Mouse (Mus musculus) embryonic facial prominence, embryonic 12.5 days (tissue): ENCODE results near the gene Tpst2. TPM values are rescaled to one million over a fixed set of nuclear protein-coding genes. Genes with fewer than 3 reads are reported as not detected.

ENCODE experiments used
- ATAC-seq: fragments of 200-750 bp; cut with Nextera tagmentation; 2 replicates; pipeline ENCODE4 v1.8.0; 2017; ENCODE audit not compliant: insufficient number of reproducible peaks, insufficient read depth, low FRiP score, low TSS enrichment
- H3K27ac ChIP-seq: fragments of 300-500 bp; sonication (generic); 2 replicates; pipeline ENCODE4 v1.5.1; 2016; ENCODE audit warnings: mild to moderate bottlenecking
- H3K27me3 ChIP-seq: fragments of 300-500 bp; sonication (generic); 2 replicates; pipeline ENCODE4 v1.6.1; 2016; ENCODE audit warnings: mild to moderate bottlenecking, moderate library complexity
- H3K36me3 ChIP-seq: fragments of 300-500 bp; sonication (generic); 2 replicates; pipeline ENCODE4 v1.6.1; 2016; ENCODE audit warnings: mild to moderate bottlenecking
- H3K4me1 ChIP-seq: fragments of 300-500 bp; sonication (generic); 2 replicates; pipeline ENCODE4 v1.6.1; 2016
- H3K4me2 ChIP-seq: fragments of 300-500 bp; sonication (generic); replicated peaks from 2 replicates; pipeline ENCODE4 v1.6.1; 2016; ENCODE audit warnings: mild to moderate bottlenecking, moderate library complexity
- H3K4me3 ChIP-seq: fragments of 300-500 bp; sonication (generic); 2 replicates; pipeline ENCODE4 v1.5.1; 2016; ENCODE audit warnings: mild to moderate bottlenecking
- H3K9ac ChIP-seq: fragments of 300-500 bp; sonication (generic); 2 replicates; pipeline ENCODE4 v1.6.1; 2016; ENCODE audit warnings: mild to moderate bottlenecking, moderate library complexity
- H3K9me3 ChIP-seq: fragments of 300-500 bp; sonication (generic); 2 replicates; pipeline ENCODE4 v1.6.1; 2016; ENCODE audit warnings: mild to moderate bottlenecking, moderate library complexity
- WGBS: fragments of 180-500 bp; shearing (Covaris S2); methylation state at CpG from one replicate; pipeline ENCODE4 v1.1.7; 2016; 5-methylcytosine and 5-hydroxymethylcytosine counted together
- polyA plus RNA-seq: library from polyadenylated mRNA; unstranded; fragments of >200 nt; fragmentation: Nextera tagmentation; extraction: Ambion mirVana; gene quantifications from 2 replicates; pipeline ENCODE4 v1.2.1, GENCODE M21; 2016

Gene Tpst2
- polyA plus RNA-seq, 1 experiment from 2014 or later, result 36.4 TPM

- Histone ChIP-seq H3K27ac (no peak overlapping the region), H3K4me1 (peaks cover 10% of the 10 kb centered on the region), H3K36me3 (no peaks in the 10 kb centered on the region), H3K27me3 (peaks cover 24% of the 10 kb centered on the region), H3K9ac (no peak overlapping the region), H3K9me3 (no peaks in the 10 kb centered on the region), H3K4me3 (no peak overlapping the region), H3K4me2 (no peak overlapping the region)
- ATAC-seq, result no peak
- 57% methylated on average over 5 of the region's 5 CpGs for WGBS
Observed at GRCm38 (mm10) chr5:112242361-112242778, 34.1 kb upstream of the Tpst2 start.

- Histone ChIP-seq H3K4me2 (no peak overlapping the region), H3K9ac (no peak overlapping the region), H3K9me3 (no peaks in the 10 kb centered on the region), H3K4me1 (peaks cover 5% of the 10 kb centered on the region; the same call in 1 of the 2 replicates), H3K4me3 (no peak overlapping the region), H3K27me3 (peaks cover 18% of the 10 kb centered on the region), H3K36me3 (no peaks in the 10 kb centered on the region), H3K27ac (no peak overlapping the region)
- WGBS, result 57% methylated on average over 5 of the region's 5 CpGs
- no peak for ATAC-seq
Observed at GRCm38 (mm10) chr5:112243041-112243440, 33.5 kb upstream of the Tpst2 start.

- Histone ChIP-seq H3K4me3 (no peak overlapping the region), H3K9ac (no peak overlapping the region), H3K36me3 (no peaks in the 10 kb centered on the region), H3K9me3 (no peaks in the 10 kb centered on the region), H3K4me1 (0 out of 2 replicates have a peak, but pooled peaks cover 5% of the 10 kb centered on the region), H3K4me2 (no peak overlapping the region), H3K27me3 (peaks cover 12% of the 10 kb centered on the region; the same call in 1 of the 2 replicates), H3K27ac (no peak overlapping the region)
- 60% methylated on average over 10 of the region's 10 CpGs for WGBS
- no peak for ATAC-seq
Observed at GRCm38 (mm10) chr5:112243539-112244274, 32.8 kb upstream of the Tpst2 start.

GRCm38 (mm10) chr5:112244275-112244562 is 32.3 kb upstream of the Tpst2 start:
- H3K36me3 ChIP-seq, result no peaks in the 10 kb centered on the region
- no peak overlapping the region for H3K27ac ChIP-seq
- WGBS, result 60% methylated on average over 1 of the region's 1 CpGs
- ATAC-seq, result no peak
- H3K4me3 ChIP-seq, result no peak overlapping the region
- no peak overlapping the region for H3K9ac ChIP-seq
- peaks cover 7% of the 10 kb centered on the region; the same call in 1 of the 2 replicates for H3K27me3 ChIP-seq
- no peak overlapping the region for H3K4me2 ChIP-seq
- H3K9me3 ChIP-seq, result no peaks in the 10 kb centered on the region
- 0 out of 2 replicates have a peak, but pooled peaks cover 5% of the 10 kb centered on the region for H3K4me1 ChIP-seq

GRCm38 (mm10) chr5:112244890-112245615 is 31.4 kb upstream of the Tpst2 start:
- H3K4me3 ChIP-seq, result no peak overlapping the region
- WGBS, result 46% methylated on average over 8 of the region's 8 CpGs
- no peak overlapping the region for H3K27ac ChIP-seq
- H3K27me3 ChIP-seq, result 0 out of 2 replicates have a peak, but pooled peaks cover under 1% of the 10 kb centered on the region
- ATAC-seq, result no peak
- H3K36me3 ChIP-seq, result no peaks in the 10 kb centered on the region
- 0 out of 2 replicates have a peak, but pooled peaks cover 5% of the 10 kb centered on the region for H3K4me1 ChIP-seq
- H3K9me3 ChIP-seq, result no peaks in the 10 kb centered on the region
- H3K9ac ChIP-seq, result no peak overlapping the region
- no peak overlapping the region for H3K4me2 ChIP-seq

- Histone ChIP-seq H3K27ac (no peak overlapping the region), H3K9me3 (no peaks in the 10 kb centered on the region), H3K27me3 (no peaks in the 10 kb centered on the region), H3K36me3 (no peaks in the 10 kb centered on the region), H3K9ac (no peak overlapping the region), H3K4me2 (no peak overlapping the region), H3K4me3 (no peak overlapping the region), H3K4me1 (0 out of 2 replicates have a peak, but pooled peaks cover 5% of the 10 kb centered on the region)
- 52% methylated on average over 8 of the region's 8 CpGs for WGBS
- no peak for ATAC-seq
Observed at GRCm38 (mm10) chr5:112247399-112247798, 29.1 kb upstream of the Tpst2 start.

GRCm38 (mm10) chr5:112249106-112249505 is 27.4 kb upstream of the Tpst2 start:
- Histone ChIP-seq H3K27me3 (no peaks in the 10 kb centered on the region), H3K4me2 (no peak overlapping the region), H3K9ac (no peak overlapping the region), H3K36me3 (no peaks in the 10 kb centered on the region), H3K9me3 (no peaks in the 10 kb centered on the region), H3K4me3 (no peak overlapping the region), H3K4me1 (0 out of 2 replicates have a peak, but pooled peaks cover 5% of the 10 kb centered on the region), H3K27ac (no peak overlapping the region)
- WGBS, result 87% methylated on average over 11 of the region's 11 CpGs
- no peak for ATAC-seq

- Histone ChIP-seq H3K9me3 (no peaks in the 10 kb centered on the region), H3K9ac (no peak within 1 kb of the TSS), H3K27ac (no peak within 1 kb of the TSS), H3K27me3 (no peaks in the 10 kb centered on the region), H3K4me2 (no peak within 1 kb of the TSS), H3K4me1 (no peaks in the 10 kb centered on the region), H3K4me3 (no peak within 1 kb of the TSS), H3K36me3 (no peaks in the 10 kb centered on the region)
- ATAC-seq, result no peak
- 52% methylated on average over 2 of the region's 2 CpGs for WGBS
Observed at GRCm38 (mm10) chr5:112252400-112252799, 24.1 kb upstream of the Tpst2 start, which contains the start of gene Cryba4. Gene Cryba4, minus strand, starts transcription at chr5:112252518.

- ATAC-seq, result no peak
- Histone ChIP-seq H3K4me3 (no peak overlapping the region), H3K9me3 (no peaks in the 10 kb centered on the region), H3K27ac (no peak overlapping the region), H3K4me1 (no peaks in the 10 kb centered on the region), H3K36me3 (no peaks in the 10 kb centered on the region), H3K9ac (no peak overlapping the region), H3K27me3 (no peaks in the 10 kb centered on the region), H3K4me2 (no peak overlapping the region)
- 16% methylated on average over 8 of the region's 8 CpGs for WGBS
Observed at GRCm38 (mm10) chr5:112253169-112253568, 23.3 kb upstream of the Tpst2 start.

GRCm38 (mm10) chr5:112254282-112254806 is 22.1 kb upstream of the Tpst2 start:
- Histone ChIP-seq H3K27me3 (no peaks in the 10 kb centered on the region), H3K36me3 (no peaks in the 10 kb centered on the region), H3K4me2 (no peak overlapping the region), H3K9ac (no peak overlapping the region), H3K27ac (no peak overlapping the region), H3K4me3 (no peak overlapping the region), H3K4me1 (no peaks in the 10 kb centered on the region), H3K9me3 (no peaks in the 10 kb centered on the region)
- WGBS, result 78% methylated on average over 7 of the region's 7 CpGs
- no peak for ATAC-seq

GRCm38 (mm10) chr5:112255426-112255825 is 21.1 kb upstream of the Tpst2 start, which contains the start of gene Crybb1:
Gene Crybb1, plus strand, starts transcription at chr5:112255815.
- H3K9me3 ChIP-seq, result no peaks in the 10 kb centered on the region
- H3K27me3 ChIP-seq, result no peaks in the 10 kb centered on the region
- no peak within 1 kb of the TSS for H3K9ac ChIP-seq
- no peak for ATAC-seq
- no peaks in the 10 kb centered on the region for H3K4me1 ChIP-seq
- H3K4me3 ChIP-seq, result no peak within 1 kb of the TSS
- H3K36me3 ChIP-seq, result no peaks in the 10 kb centered on the region
- no peak within 1 kb of the TSS for H3K4me2 ChIP-seq
- 54% methylated on average over 3 of the region's 3 CpGs for WGBS
- H3K27ac ChIP-seq, result no peak within 1 kb of the TSS

GRCm38 (mm10) chr5:112256457-112256856 is 20.0 kb upstream of the Tpst2 start:
- H3K4me3 ChIP-seq, result no peak overlapping the region
- no peak for ATAC-seq
- H3K9ac ChIP-seq, result no peak overlapping the region
- no peak overlapping the region for H3K4me2 ChIP-seq
- no peaks in the 10 kb centered on the region for H3K4me1 ChIP-seq
- H3K27ac ChIP-seq, result no peak overlapping the region
- no peaks in the 10 kb centered on the region for H3K27me3 ChIP-seq
- no peaks in the 10 kb centered on the region for H3K36me3 ChIP-seq
- WGBS, result 78% methylated on average over 9 of the region's 9 CpGs
- H3K9me3 ChIP-seq, result no peaks in the 10 kb centered on the region
